Mouse (Mus musculus) lung, postnatal 0 days (tissue): ENCODE measurements around the gene Vmn2r83.
"Not testable (repeated sequence)": the region's sequence is repeated elsewhere in the genome, so short reads cannot be mapped to it uniquely, and the experiment has no call there.

Experiments used
- CTCF ChIP-seq: IDR thresholded peaks from 2 replicates; pipeline ENCODE4 v1.5.1; 2016; ENCODE audit warnings: antibody characterized with exemption, mild to moderate bottlenecking
- EP300 ChIP-seq: IDR thresholded peaks from 2 replicates; pipeline ENCODE4 v1.6.1; 2016; ENCODE audit warnings: antibody characterized with exemption, mild to moderate bottlenecking, control low read depth

- TF ChIP-seq CTCF, EP300: not testable (repeated sequence)
These were observed 33.2 kb upstream of the Vmn2r83 start for GRCm38 (mm10) chr10:79435141-79435820.
